Mouse (Mus musculus) neural tube, embryonic 10.5 days (tissue): ENCODE measurements around the gene Baz1b.

Source experiments
- DNase-seq: peaks from one replicate; pipeline ENCODE4 v3.0.0-alpha.2; 2017; ENCODE audit warnings: low spot score; ENCODE audit errors: extremely low spot score

Baz1b gene

DNA sequence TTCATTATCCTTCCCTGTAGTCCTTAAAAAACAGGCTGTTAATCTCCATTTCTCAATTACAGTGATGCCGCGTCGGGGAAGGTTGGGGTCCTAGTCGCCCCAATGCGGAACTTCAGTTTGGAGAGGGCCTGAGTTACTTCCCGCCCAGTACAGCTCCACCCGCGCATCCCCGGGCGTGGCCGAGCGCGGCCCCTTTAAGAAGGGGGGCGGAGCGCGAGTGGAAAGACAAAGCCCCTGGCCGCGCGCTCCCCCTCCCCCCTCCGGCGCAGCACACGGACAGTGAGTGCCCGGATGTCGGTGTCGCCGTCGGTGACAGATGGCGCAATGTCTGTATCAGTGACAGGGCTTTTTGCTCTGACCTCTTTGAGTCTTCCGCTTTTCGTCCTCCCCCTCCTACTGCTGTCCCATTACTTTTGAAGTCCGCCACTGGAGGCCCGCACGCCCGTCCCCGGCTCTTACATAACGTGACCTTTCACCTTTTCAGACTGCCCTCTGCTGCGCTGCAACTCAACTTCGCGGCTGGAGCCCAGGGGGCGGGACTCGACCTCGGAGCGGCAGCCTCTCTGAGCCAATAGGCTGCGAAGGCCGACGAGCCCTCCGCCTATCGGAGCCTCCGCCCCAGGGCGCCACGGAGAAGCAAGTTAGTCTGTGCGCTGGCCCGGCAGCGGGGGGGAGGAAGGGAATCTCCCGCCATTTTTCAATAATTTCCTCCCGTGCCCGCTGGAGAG lies at the start of gene Baz1b:
Gene Baz1b, plus strand, starts transcription at position 644 of the 728 bp plus-strand sequence.
- DNase-seq, result peak; percentile 96

DNA sequence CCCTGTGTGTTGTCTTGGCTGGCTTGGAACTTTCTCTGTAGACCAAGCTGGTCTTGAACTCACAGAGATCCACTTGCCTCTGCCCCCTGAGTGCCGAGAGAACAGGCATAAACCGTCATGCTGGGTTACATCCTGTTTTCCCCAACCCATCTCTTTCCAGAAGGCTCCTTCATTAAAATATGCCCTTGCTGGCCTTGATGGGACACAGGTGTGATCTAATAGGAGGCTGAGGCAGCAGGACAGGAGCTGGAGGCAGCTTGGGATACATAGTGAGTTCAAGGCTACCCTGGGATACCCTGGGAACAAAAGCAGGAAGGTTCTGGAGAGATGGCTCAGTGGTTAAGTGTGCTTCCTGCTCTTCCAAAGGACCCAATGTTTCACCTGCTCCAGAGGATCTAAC lies 47.2 kb upstream of the Baz1b start:
- no peak for DNase-seq

DNA sequence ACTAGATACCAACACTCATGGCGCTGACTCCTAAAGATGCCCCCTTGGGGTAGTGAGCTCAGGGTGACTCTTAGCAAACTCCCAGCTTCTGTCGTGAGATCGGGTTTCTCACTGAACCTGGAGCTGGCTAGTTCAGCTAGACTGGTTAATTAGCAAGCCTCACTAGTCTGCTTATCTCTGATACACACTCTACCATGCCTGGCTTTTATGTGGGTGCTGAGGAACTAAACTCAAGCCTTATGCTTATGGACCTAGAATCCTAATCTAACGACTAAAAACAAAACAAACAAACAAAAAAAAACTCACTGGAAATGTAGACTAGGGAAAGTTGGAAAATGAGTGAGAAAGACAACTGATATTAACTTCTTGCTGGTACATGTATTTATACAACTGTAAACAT lies 42.6 kb upstream of the Baz1b start:
- DNase-seq, result no peak

DNA sequence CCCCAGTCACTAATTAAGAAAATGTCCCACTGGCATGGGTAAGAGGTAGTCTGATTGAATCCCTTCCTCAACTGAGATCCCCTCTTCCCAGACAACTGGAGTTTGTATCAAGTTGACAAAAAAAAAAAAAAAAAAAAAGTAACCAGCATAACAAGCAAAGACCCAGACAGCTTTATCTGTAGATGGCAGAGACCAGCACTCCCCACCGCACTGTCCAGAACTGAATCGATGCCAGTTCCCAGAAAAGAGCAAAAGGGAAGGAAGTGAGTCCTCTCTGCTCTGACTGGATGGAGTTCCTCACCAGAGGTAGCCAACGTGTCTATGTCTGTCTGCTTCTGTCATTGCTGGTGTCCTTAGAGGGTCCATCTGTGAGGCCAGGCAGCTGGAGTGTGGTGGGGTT lies 41.5 kb upstream of the Baz1b start:
- no peak for DNase-seq

DNA sequence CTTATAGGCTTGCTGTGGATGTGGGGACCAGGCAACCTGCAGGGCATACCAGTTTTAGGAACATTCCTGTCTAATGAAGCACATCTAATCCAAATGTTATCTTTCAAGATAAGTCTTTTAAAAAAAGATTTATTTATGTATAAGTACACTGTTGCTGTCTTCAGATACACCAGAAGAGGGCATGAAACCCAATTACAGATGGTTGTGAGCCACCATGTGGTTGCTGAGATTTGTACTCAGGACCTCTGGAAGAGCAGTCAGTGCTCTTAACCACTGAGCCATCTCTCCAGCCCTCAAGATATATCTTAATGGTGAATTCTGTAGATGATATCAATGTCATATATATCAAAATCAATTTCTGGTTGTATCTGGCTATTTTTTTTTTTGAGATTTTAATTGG lies 41.1 kb upstream of the Baz1b start:
- DNase-seq, result no peak

- DNase-seq, result no peak
Observed at GRCm38 (mm10) chr5:135148715-135149052, 38.4 kb upstream of the Baz1b start.

GRCm38 (mm10) chr5:135149053-135149819 lies 37.8 kb upstream of the Baz1b start, which contains the start of gene Tbl2:
TSS of gene Tbl2 (plus strand) at chr5:135149657.
- DNase-seq, result peak; percentile 99

DNA sequence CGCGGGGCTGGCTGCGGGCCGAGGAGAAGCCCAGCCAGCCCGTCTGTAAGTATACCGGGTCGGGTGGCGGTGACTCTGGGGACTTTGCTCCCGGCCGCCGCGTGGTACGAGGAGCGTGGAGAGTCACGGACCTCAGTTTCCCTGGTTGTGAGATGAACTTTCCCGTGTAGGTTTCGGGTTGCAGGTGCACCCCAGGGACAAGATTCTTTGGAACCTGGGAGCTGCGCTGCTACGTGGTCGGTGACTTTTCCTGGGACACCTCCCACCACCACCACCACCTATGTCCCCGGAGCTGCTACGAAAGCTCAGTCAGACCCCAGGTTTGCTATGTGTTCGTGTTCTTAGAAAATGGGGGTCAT lies 37.3 kb upstream of the Baz1b start:
- no peak for DNase-seq

GRCm38 (mm10) chr5:135156496-135156895 lies 30.6 kb upstream of the Baz1b start:
- DNase-seq, result no peak

DNA sequence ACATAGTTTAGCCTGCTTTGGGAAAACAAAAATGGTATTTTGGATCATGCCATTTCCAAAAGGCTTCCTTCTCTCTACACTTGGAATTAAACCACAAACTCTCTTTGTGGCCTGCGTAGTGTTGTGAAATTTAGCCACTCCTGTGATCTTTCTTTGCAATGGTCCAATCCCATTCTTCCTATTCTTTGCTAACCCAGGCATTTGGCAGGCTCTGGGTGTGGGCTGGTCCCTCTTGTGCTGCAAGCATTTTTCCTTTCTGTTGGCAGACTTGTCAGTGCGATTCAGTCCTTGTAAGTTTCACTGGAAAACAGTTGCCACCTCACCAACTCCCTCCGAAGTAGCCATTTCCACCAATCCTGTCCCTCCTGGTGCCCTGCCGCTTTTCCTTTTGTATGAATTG lies 25.8 kb upstream of the Baz1b start:
- DNase-seq, result no peak

DNA sequence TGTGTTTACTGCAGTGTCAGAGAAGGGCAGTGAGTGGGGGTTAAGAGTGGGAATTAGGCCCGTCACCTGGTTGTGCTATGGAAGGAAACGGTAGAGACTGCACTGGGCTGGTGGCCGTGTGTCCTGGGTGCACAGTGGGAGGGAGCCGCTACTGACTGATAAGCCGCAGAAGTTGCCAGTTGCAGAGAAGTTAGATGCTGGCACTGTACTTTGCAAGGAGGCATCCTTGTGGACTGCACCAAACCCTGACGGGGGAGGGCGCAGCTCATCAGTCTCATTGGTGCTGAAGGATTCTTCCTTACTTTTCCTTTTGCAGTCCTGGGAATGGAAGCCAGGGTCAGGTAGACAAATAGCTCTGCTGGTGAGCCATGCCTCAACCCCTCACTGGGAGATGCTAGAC lies 25.4 kb upstream of the Baz1b start:
- no peak for DNase-seq

GRCm38 (mm10) chr5:135162361-135162760 lies 24.7 kb upstream of the Baz1b start:
- DNase-seq, result no peak

DNA sequence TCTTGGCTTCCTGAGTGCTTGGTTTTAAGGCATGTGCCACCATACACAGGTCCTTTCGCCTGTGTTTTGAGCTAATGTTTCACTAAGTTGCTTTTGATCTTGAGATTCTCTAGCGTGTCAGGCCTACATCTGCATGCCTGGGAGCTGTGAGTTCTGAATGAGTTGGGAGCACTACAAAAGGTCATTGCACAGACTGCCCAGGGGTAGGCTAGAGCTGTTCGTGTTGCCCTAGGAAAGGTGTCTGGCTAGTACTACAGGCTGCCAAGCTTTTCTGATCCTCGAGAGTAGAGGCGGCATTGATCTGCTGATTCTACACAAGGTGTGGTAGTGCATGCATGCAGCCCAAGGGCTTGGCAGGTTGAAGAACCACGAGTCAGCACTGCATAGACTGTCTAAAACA lies 24.2 kb upstream of the Baz1b start:
- DNase-seq, result no peak

DNA sequence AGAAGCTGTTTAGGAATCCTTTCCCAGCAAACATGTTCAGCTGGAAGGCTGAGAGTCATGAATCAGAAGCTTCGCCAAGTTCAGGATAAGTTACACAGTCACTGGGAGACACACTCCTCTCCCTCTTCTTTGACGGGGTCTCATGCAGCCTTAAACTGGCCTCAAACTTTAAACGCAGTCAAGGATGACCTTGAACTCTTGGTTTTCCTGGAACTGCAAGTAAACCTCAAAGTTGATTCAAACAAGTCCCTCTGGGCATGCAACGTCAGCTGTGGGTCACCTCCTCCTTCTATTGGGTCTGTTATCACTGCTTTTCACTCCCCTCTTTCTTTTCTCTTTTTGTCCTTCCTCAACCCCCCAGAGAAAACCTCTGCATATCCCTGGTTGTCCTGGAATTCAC lies 20.2 kb upstream of the Baz1b start:
- no peak for DNase-seq

DNA sequence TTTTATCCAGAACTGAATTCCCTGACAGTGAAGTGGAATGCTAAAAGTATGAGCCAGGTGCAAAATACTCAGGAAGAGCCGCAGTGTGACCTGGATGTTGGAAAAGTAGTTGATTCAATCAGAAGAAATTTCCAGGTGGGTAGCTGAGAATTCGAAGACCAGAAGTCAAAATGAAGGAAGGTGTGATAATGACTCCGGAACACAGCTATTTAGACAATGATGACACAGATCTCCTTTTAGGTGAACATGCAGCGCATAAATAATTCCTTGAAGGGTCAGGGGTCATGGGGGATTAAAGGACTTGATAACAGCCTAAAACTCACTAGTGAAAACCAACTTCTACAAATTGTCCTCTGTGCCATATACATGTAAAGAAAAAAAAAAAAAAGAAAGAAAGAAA lies 19.6 kb upstream of the Baz1b start:
- DNase-seq, result no peak

GRCm38 (mm10) chr5:135168063-135169062 lies 18.7 kb upstream of the Baz1b start, which contains the start of gene Bcl7b:
TSS of gene Bcl7b (plus strand) at chr5:135168283.
- peak; percentile 96 for DNase-seq

DNA sequence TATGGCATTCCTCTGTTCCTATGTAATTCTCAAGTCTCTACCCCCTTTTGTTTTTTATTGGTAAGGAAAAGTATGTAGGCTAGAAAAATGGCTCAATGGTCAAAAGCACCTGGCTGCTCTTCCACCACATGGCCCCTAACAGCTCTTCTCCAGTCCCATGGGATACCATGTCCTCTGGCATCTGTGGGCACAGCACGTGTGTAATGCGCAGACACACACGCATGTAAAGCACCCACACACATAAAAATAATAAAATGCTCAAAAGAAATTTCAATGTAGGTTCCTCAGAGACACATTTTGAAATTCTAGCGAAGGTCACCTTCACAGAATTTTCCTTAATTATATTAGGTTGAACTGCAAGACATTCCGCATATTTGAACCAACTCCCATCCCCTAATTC lies 17.6 kb upstream of the Baz1b start:
- DNase-seq, result no peak

GRCm38 (mm10) chr5:135171688-135172220 lies 15.3 kb upstream of the Baz1b start:
- no peak for DNase-seq

DNA sequence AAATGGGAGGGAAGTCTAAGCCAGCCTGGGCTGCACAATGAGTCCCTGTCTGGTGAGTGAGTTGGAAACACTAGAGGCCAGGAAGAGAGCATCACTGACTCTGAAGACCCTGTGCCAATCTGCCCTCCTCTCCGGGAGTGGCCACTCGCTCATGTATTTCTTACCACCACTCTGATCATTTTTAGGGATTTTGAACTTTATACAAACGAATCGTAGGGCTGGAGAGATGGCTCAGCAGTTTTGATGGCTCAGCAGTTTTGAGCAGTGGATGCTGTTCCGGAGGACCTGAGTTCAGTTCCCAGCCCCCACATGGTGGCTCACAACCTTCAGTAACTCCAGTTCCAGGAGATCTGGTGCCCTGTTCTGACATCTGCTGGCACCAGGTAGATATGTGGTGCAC lies 14.1 kb upstream of the Baz1b start:
- no peak for DNase-seq

- DNase-seq, result no peak
Observed at GRCm38 (mm10) chr5:135175086-135175485, 12.0 kb upstream of the Baz1b start.

- no peak for DNase-seq
Observed at GRCm38 (mm10) chr5:135178523-135178922, 8.5 kb upstream of the Baz1b start.
